Mouse (Mus musculus) CH12F3 (cell line): ENCODE measurements around the gene Cic.

ENCODE experiments used
- in situ Hi-C: fragments of 300-500 bp; cut with MboI; formaldehyde crosslinking; loops from 2 replicates; pipeline ENCODE4 v1.14.3; 2020; ENCODE audit warnings: low sequenced_read_pairs

Gene Cic

GRCm38 (mm10) chr7:25269029-25269428 is 1.5 kb downstream of the Cic start:
- in situ Hi-C loops = no loop called here

GRCm38 (mm10) chr7:25269545-25270271 is 2.2 kb downstream of the Cic start:
- in situ Hi-C loops = no loop called here

- in situ Hi-C loops = no loop called here
Measured at GRCm38 (mm10) chr7:25270652-25271633, 3.4 kb downstream of the Cic start.

GRCm38 (mm10) chr7:25271651-25272444 is 4.3 kb downstream of the Cic start:
- in situ Hi-C loops = no loop called here

GRCm38 (mm10) chr7:25272445-25273258 is 5.1 kb downstream of the Cic start:
- in situ Hi-C loops = no loop called here

- in situ Hi-C loops = no loop called here
Measured at GRCm38 (mm10) chr7:25273259-25274241, 6.0 kb downstream of the Cic start.

GRCm38 (mm10) chr7:25274571-25274970 is 7.1 kb downstream of the Cic start:
- in situ Hi-C loops = no loop called here

GRCm38 (mm10) chr7:25274996-25275395 is 7.5 kb downstream of the Cic start:
- in situ Hi-C loops = loop anchor here (5.0 kb wide), 1 partner anchor 33 kb away; no protein-coding TSS in a partner anchor

GRCm38 (mm10) chr7:25275555-25276298 is 8.2 kb downstream of the Cic start:
- in situ Hi-C loops = loop anchor here (5.0 kb wide), 1 partner anchor 33 kb away; no protein-coding TSS in a partner anchor

GRCm38 (mm10) chr7:25277405-25277804 is 9.9 kb downstream of the Cic start:
- in situ Hi-C loops = loop anchor here (5.0 kb wide), 1 partner anchor 35 kb away; no protein-coding TSS in a partner anchor

GRCm38 (mm10) chr7:25277998-25278340 is 10.5 kb downstream of the Cic start:
- in situ Hi-C loops = loop anchor here (5.0 kb wide), 1 partner anchor 36 kb away; no protein-coding TSS in a partner anchor

GRCm38 (mm10) chr7:25278341-25279075 is 11.0 kb downstream of the Cic start:
- in situ Hi-C loops = loop anchor here (5.0 kb wide), 1 partner anchor 36 kb away; no protein-coding TSS in a partner anchor

- in situ Hi-C loops = loop anchor here (5.0 kb wide), 1 partner anchor 37 kb away; no protein-coding TSS in a partner anchor
Measured at GRCm38 (mm10) chr7:25279076-25279860, 11.8 kb downstream of the Cic start.

GRCm38 (mm10) chr7:25279861-25280791 is 12.6 kb downstream of the Cic start:
- in situ Hi-C loops = loop anchor here (5.0 kb wide), 1 partner anchor 38 kb away; no protein-coding TSS in a partner anchor

- in situ Hi-C loops = no loop called here
Measured at GRCm38 (mm10) chr7:25281166-25281733, 13.7 kb downstream of the Cic start.
